Mouse (Mus musculus) stomach, embryonic 16.5 days (tissue): ENCODE data around the gene Kcnma1. TPM values are rescaled to one million over a fixed set of nuclear protein-coding genes. Genes with fewer than 3 reads are reported as not detected.

ENCODE experiments used
- ATAC-seq: fragments of 200-750 bp; cut with Nextera tagmentation; 2 replicates; pipeline ENCODE4 v1.8.0; 2017; ENCODE audit warnings: moderate number of reproducible peaks, moderate TSS enrichment; ENCODE audit not compliant: insufficient read depth, low FRiP score
- H3K27ac ChIP-seq: fragments of 300-500 bp; sonication (generic); 2 replicates; pipeline ENCODE4 v1.5.1; 2014; ENCODE audit warnings: low read length
- H3K27me3 ChIP-seq: fragments of 300-500 bp; sonication (generic); 2 replicates; pipeline ENCODE4 v1.6.1; 2014; ENCODE audit warnings: low read length, control low read depth, mixed read lengths; ENCODE audit not compliant: control insufficient read depth, insufficient read depth
- H3K36me3 ChIP-seq: fragments of 300-500 bp; sonication (generic); 2 replicates; pipeline ENCODE4 v1.6.1; 2014; ENCODE audit warnings: low read length; ENCODE audit not compliant: control insufficient read depth, insufficient read depth
- H3K4me1 ChIP-seq: fragments of 300-500 bp; sonication (generic); 2 replicates; pipeline ENCODE4 v1.6.1; 2014; ENCODE audit warnings: low read length, control low read depth, mixed read lengths; ENCODE audit not compliant: control insufficient read depth, insufficient read depth
- H3K4me2 ChIP-seq: fragments of 300-500 bp; sonication (generic); 2 replicates; pipeline ENCODE4 v1.6.1; 2014; ENCODE audit warnings: low read depth, low read length, mixed read lengths
- H3K4me3 ChIP-seq: fragments of 300-500 bp; sonication (generic); replicated peaks from 2 replicates; pipeline ENCODE4 v1.5.1; 2014; ENCODE audit warnings: mild to moderate bottlenecking, low read length
- H3K9ac ChIP-seq: fragments of 300-500 bp; sonication (generic); 2 replicates; pipeline ENCODE4 v1.6.1; 2014; ENCODE audit warnings: low read length
- H3K9me3 ChIP-seq: fragments of 300-500 bp; sonication (generic); replicated peaks from 2 replicates; pipeline ENCODE4 v1.6.1; 2016; ENCODE audit warnings: low read length, control low read depth; ENCODE audit not compliant: control insufficient read depth
- WGBS: fragments of 180-500 bp; shearing (Covaris S2); extraction: QIAGEN DNeasy Blood & Tissue Kit; methylation state at CpG from one replicate; pipeline ENCODE4 v1.1.7; 2014; 5-methylcytosine and 5-hydroxymethylcytosine counted together
- polyA plus RNA-seq: library from polyadenylated mRNA; unstranded; fragments of >200 nt; fragmentation: Nextera tagmentation; extraction: Ambion mirVana; gene quantifications from 2 replicates; pipeline ENCODE4 v1.2.1, GENCODE M21; 2015

Gene Kcnma1
- polyA plus RNA-seq, 1 experiment from 2014 or later: 13.4 TPM

GRCm38 (mm10) chr14:23995831-23996230 is 18.5 kb downstream of the Kcnma1 start:
- H3K4me1 ChIP-seq: no peaks in the 10 kb centered on the region
- no peak overlapping the region for H3K9ac ChIP-seq
- WGBS: 83% methylated on average over 3 of the region's 3 CpGs
- H3K4me2 ChIP-seq: no peak overlapping the region
- no peak for ATAC-seq
- no peaks in the 10 kb centered on the region for H3K36me3 ChIP-seq
- H3K9me3 ChIP-seq: no peaks in the 10 kb centered on the region
- H3K27ac ChIP-seq: no peak overlapping the region
- no peak overlapping the region for H3K4me3 ChIP-seq
- no peaks in the 10 kb centered on the region for H3K27me3 ChIP-seq

- Histone ChIP-seq H3K4me3 (no peak overlapping the region), H3K4me2 (no peak overlapping the region), H3K4me1 (no peaks in the 10 kb centered on the region), H3K27me3 (no peaks in the 10 kb centered on the region), H3K27ac (no peak overlapping the region), H3K9me3 (no peaks in the 10 kb centered on the region), H3K36me3 (no peaks in the 10 kb centered on the region), H3K9ac (no peak overlapping the region)
- 76% methylated on average over 7 of the region's 7 CpGs for WGBS
- ATAC-seq: no peak
Observed at GRCm38 (mm10) chr14:23990871-23991270, 23.4 kb downstream of the Kcnma1 start.

GRCm38 (mm10) chr14:23989696-23990095 is 24.6 kb downstream of the Kcnma1 start:
- H3K9ac ChIP-seq: no peak overlapping the region

GRCm38 (mm10) chr14:23982205-23982604 is 32.1 kb downstream of the Kcnma1 start:
- no peak for ATAC-seq
- H3K4me2 ChIP-seq: no peak overlapping the region
- no peak overlapping the region for H3K9ac ChIP-seq
- H3K36me3 ChIP-seq: no peaks in the 10 kb centered on the region
- H3K27ac ChIP-seq: peak overlapping the region; percentile 77
- no peaks in the 10 kb centered on the region for H3K27me3 ChIP-seq
- H3K9me3 ChIP-seq: no peaks in the 10 kb centered on the region
- no peaks in the 10 kb centered on the region for H3K4me1 ChIP-seq
- WGBS: 67% methylated on average over 8 of the region's 8 CpGs
- H3K4me3 ChIP-seq: no peak overlapping the region

More at GRCm38 (mm10) chr14:23989696-23990095, 24.6 kb downstream of the Kcnma1 start:
- no peak for ATAC-seq
- no peaks in the 10 kb centered on the region for H3K36me3 ChIP-seq
- no peaks in the 10 kb centered on the region for H3K27me3 ChIP-seq
- no peak overlapping the region for H3K4me3 ChIP-seq
- WGBS: 61% methylated on average over 11 of the region's 11 CpGs
- H3K9me3 ChIP-seq: no peaks in the 10 kb centered on the region
- no peak overlapping the region for H3K4me2 ChIP-seq
- H3K27ac ChIP-seq: no peak overlapping the region
- H3K4me1 ChIP-seq: no peaks in the 10 kb centered on the region

GRCm38 (mm10) chr14:23974685-23975084 is 39.6 kb downstream of the Kcnma1 start:
- Histone ChIP-seq H3K36me3 (no peaks in the 10 kb centered on the region), H3K27ac (no peak overlapping the region), H3K4me1 (no peaks in the 10 kb centered on the region), H3K27me3 (no peaks in the 10 kb centered on the region), H3K4me3 (no peak overlapping the region), H3K4me2 (no peak overlapping the region), H3K9me3 (no peaks in the 10 kb centered on the region), H3K9ac (no peak overlapping the region)
- no peak for ATAC-seq
- WGBS: 85% methylated on average over 2 of the region's 2 CpGs

GRCm38 (mm10) chr14:23966471-23966870 is 47.8 kb downstream of the Kcnma1 start:
- no peak for ATAC-seq
- Histone ChIP-seq H3K9ac (no peak overlapping the region), H3K4me1 (no peaks in the 10 kb centered on the region), H3K9me3 (no peaks in the 10 kb centered on the region), H3K27ac (no peak overlapping the region), H3K36me3 (no peaks in the 10 kb centered on the region), H3K4me2 (no peak overlapping the region), H3K27me3 (no peaks in the 10 kb centered on the region), H3K4me3 (no peak overlapping the region)
- WGBS: 57% methylated on average over 8 of the region's 8 CpGs

GRCm38 (mm10) chr14:23959061-23959460 is 55.2 kb downstream of the Kcnma1 start:
- no peak overlapping the region for H3K4me3 ChIP-seq
- peak; percentile 60 for ATAC-seq
- no peak overlapping the region for H3K4me2 ChIP-seq
- H3K27me3 ChIP-seq: no peaks in the 10 kb centered on the region
- H3K4me1 ChIP-seq: no peaks in the 10 kb centered on the region
- no peak overlapping the region for H3K27ac ChIP-seq
- no peaks in the 10 kb centered on the region for H3K9me3 ChIP-seq
- WGBS: 37% methylated on average over 11 of the region's 11 CpGs
- no peaks in the 10 kb centered on the region for H3K36me3 ChIP-seq
- 0 out of 2 replicates have a peak overlapping the region, but pooled peaks have one; percentile 24 for H3K9ac ChIP-seq

- H3K4me3 ChIP-seq: no peak overlapping the region
- no peaks in the 10 kb centered on the region for H3K36me3 ChIP-seq
- WGBS: 67% methylated on average over 4 of the region's 4 CpGs
- no peaks in the 10 kb centered on the region for H3K4me1 ChIP-seq
- H3K9ac ChIP-seq: no peak overlapping the region
- H3K4me2 ChIP-seq: no peak overlapping the region
- H3K27me3 ChIP-seq: no peaks in the 10 kb centered on the region
- H3K27ac ChIP-seq: no peak overlapping the region
- no peak for ATAC-seq
- H3K9me3 ChIP-seq: no peaks in the 10 kb centered on the region
Observed at GRCm38 (mm10) chr14:23957270-23957669, 57.0 kb downstream of the Kcnma1 start.

- WGBS: 42% methylated on average over 2 of the region's 2 CpGs
- Histone ChIP-seq H3K27ac (no peak overlapping the region), H3K36me3 (no peaks in the 10 kb centered on the region), H3K9ac (no peak overlapping the region), H3K4me1 (no peaks in the 10 kb centered on the region), H3K9me3 (no peaks in the 10 kb centered on the region), H3K27me3 (no peaks in the 10 kb centered on the region), H3K4me2 (no peak overlapping the region), H3K4me3 (no peak overlapping the region)
- ATAC-seq: no peak
Observed at GRCm38 (mm10) chr14:23943876-23944275, 70.4 kb downstream of the Kcnma1 start.

GRCm38 (mm10) chr14:23943152-23943551 is 71.1 kb downstream of the Kcnma1 start:
- no peaks in the 10 kb centered on the region for H3K9me3 ChIP-seq
- no peak overlapping the region for H3K9ac ChIP-seq
- H3K4me2 ChIP-seq: no peak overlapping the region
- H3K36me3 ChIP-seq: no peaks in the 10 kb centered on the region
- ATAC-seq: no peak
- no peak overlapping the region for H3K4me3 ChIP-seq
- H3K4me1 ChIP-seq: no peaks in the 10 kb centered on the region
- no peaks in the 10 kb centered on the region for H3K27me3 ChIP-seq
- H3K27ac ChIP-seq: no peak overlapping the region
- WGBS: 58% methylated on average over 5 of the region's 5 CpGs
